Mouse (Mus musculus): ENCODE results near the gene Hmgcr. TPM values are rescaled to one million over a fixed set of nuclear protein-coding genes. Genes with fewer than 3 reads are reported as not detected.
"Not testable (repeated sequence)": the region's sequence is repeated elsewhere in the genome, so short reads cannot be mapped to it uniquely, and the experiment has no call there.

Hmgcr gene
- polyA plus RNA-seq, 1 experiment from 2014 or later: 73.7 TPM

DNA sequence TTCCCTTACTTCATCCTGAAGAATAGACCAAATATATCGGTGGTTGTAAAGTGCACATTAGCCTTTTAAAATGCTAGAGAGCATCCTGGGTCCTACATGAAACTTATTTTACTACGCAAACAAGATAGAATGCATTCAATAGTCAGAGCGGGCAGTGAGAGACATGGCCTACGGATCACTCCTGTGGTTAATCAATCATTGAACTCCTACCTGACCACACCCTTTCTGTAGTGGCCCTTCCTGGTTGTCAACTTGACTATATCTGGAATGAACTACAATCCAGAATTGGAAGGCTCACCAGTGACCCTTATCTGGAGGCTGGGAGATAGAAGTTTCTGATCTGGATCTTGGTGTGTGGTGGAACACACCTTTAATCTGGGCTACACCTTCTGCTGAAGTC, 7.6 kb downstream of the Hmgcr start:
- H3K4me1 ChIP-seq: peaks cover 12% of the 10 kb centered on the region
- ATAC-seq (ENCODE audit: insufficient number of reproducible peaks, insufficient read depth, low FRiP score, low TSS enrichment, low read depth); H3K27ac ChIP-seq; H3K27me3 ChIP-seq; H3K4me2 ChIP-seq; H3K9ac ChIP-seq; H3K9me3 ChIP-seq; H3K4me3 ChIP-seq: not testable (repeated sequence)
- peaks cover 76% of the 10 kb centered on the region for H3K36me3 ChIP-seq
- 97% methylated on average over 4 of the region's 4 CpGs for whole genome bisulfite sequencing

DNA sequence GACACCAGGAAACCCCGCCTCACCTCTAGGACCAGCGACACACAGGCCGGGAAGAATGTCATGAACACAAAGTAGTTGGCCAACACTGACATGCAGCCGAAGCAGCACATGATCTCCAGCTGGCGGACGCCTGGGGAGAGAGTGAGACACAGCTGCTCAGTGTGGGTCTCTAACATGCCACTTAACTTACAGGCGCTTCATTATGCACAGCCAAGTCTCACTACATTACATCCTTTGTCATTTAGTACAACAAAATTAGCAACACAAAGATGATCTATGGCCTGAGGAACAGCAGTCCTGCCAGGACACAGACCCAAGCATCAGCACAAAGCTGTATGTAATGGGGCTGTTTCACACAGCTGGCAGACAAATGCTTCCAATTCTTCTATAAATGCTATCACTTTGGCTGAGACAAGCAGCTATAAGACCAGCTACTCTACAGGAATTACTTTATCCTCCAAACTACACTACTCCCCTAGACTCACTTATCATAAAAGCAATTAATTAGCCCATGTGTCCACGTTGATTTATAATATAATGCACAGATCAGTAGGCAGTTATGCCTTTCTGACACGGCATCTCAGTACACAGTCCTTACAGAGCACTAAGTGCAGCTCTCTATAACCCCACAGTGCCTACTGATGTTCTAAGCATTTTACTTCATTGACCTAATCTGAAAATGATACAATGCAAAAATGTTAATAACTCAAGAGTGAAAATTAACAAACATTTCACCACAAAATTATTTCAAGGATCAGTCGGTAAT, 10.5 kb downstream of the Hmgcr start:
- peaks cover 96% of the 10 kb centered on the region for H3K36me3 ChIP-seq
- no peaks in the 10 kb centered on the region for H3K9me3 ChIP-seq
- no peak overlapping the region for H3K9ac ChIP-seq
- H3K4me1 ChIP-seq: no peaks in the 10 kb centered on the region
- H3K4me3 ChIP-seq: no peak overlapping the region
- no peak for ATAC-seq (ENCODE audit: insufficient number of reproducible peaks, insufficient read depth, low FRiP score, low TSS enrichment, low read depth)
- no peak overlapping the region for H3K27ac ChIP-seq
- no peaks in the 10 kb centered on the region for H3K27me3 ChIP-seq
- WGBS: 81% methylated on average over 10 of the region's 10 CpGs
- no peak overlapping the region for H3K4me2 ChIP-seq

DNA sequence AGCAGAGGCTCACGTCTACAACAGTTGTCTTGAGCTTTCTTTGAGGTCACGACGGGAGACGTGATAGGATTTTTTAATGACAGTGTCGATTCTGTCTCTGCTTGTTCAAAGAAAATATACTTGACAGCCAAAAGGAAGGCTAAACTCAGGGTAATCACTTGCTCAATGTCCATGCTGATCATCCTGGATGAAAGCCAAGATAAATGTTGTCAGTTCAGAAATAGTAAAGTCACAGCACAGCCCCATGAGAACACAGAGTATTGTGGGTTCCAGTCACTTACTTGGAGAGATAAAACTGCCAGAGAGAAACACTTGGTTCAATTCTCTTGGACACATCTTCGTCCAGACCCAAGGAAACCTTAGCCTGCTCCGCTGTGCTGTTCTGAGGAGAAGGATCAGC, 11.8 kb downstream of the Hmgcr start:
- Histone ChIP-seq H3K9me3 (no peaks in the 10 kb centered on the region), H3K36me3 (peaks cover 96% of the 10 kb centered on the region), H3K27me3 (no peaks in the 10 kb centered on the region), H3K9ac (no peak overlapping the region), H3K27ac (no peak overlapping the region), H3K4me2 (no peak overlapping the region), H3K4me3 (no peak overlapping the region), H3K4me1 (no peaks in the 10 kb centered on the region)
- no peak for ATAC-seq (ENCODE audit: insufficient number of reproducible peaks, insufficient read depth, low FRiP score, low TSS enrichment, low read depth)
- WGBS: 92% methylated on average over 7 of the region's 7 CpGs

DNA sequence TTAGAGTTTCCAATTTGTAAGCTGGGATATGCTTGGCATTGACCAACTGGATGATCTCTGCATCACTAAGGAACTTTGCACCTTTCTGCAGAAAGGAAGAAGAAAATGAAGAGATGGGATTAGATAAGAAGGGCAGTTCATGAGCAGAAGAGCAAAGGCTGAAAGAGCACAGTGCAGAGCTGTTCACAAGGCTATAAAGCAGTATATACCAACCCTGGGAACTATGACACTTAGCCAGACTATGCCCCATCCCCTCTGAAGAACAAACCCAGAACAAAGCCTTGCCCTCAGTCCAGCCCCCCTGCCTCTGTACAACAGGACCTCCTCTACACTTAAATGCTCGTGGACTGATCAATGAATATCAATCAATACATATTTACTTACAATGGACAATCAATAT, 14.1 kb downstream of the Hmgcr start:
- Histone ChIP-seq H3K36me3 (peaks cover 94% of the 10 kb centered on the region), H3K27ac (no peak overlapping the region)
- ATAC-seq (ENCODE audit: insufficient number of reproducible peaks, insufficient read depth, low FRiP score, low TSS enrichment, low read depth): no peak

DNA sequence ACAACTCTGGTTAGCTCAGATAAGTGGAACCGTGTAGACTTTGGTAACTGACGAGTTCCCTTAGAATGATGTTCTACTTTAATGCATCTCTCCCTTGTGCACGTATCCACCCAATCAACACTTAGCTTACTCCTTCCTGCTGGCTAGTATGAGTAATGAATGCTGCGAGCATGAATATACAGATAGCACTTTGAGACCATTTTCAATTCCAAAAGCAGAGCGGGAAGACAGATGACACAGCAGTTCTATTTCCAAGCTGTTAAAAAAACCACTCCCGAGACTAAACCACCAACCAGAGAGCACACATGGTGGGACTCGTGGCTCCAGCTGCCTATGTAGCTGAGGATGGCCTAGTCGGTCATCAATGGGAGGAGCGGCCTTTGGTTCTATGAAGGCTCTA, 17.7 kb downstream of the Hmgcr start:
- no peaks in the 10 kb centered on the region for H3K9me3 ChIP-seq
- H3K4me3 ChIP-seq: no peak overlapping the region
- no peak overlapping the region for H3K4me2 ChIP-seq
- WGBS: 92% methylated on average over 9 of the region's 9 CpGs
- H3K4me1 ChIP-seq: no peaks in the 10 kb centered on the region
- no peak overlapping the region for H3K9ac ChIP-seq
- H3K27me3 ChIP-seq: no peaks in the 10 kb centered on the region
- H3K27ac ChIP-seq: no peak overlapping the region
- H3K36me3 ChIP-seq: peaks cover 88% of the 10 kb centered on the region
- no peak for ATAC-seq (ENCODE audit: insufficient number of reproducible peaks, insufficient read depth, low FRiP score, low TSS enrichment, low read depth)

More for the DNA sequence above, 14.1 kb downstream of the Hmgcr start:
- Histone ChIP-seq H3K4me3 (no peak overlapping the region), H3K9me3 (no peaks in the 10 kb centered on the region), H3K27me3 (no peaks in the 10 kb centered on the region), H3K4me2 (no peak overlapping the region), H3K9ac (no peak overlapping the region), H3K4me1 (no peaks in the 10 kb centered on the region)
- WGBS: 92% methylated on average over 1 of the region's 1 CpGs

DNA sequence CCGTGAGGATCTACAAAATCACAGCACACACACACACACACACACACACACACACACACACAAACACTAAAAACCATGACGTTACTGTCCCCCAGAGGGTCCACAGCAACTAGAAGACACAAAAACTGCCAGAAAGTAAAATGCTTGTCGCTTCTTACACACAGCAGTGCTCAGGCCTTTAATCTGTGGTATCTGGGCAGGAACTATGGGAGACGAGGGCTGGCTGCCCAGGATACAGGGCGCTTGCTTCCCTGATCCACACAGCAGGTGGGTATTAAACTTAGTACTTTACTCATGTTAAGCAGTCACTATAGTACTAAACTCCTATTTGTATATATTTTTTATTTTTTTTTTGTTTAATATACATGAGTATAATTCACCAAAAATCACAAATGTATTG, 24.9 kb downstream of the Hmgcr start:
- ATAC-seq (ENCODE audit: insufficient number of reproducible peaks, insufficient read depth, low FRiP score, low TSS enrichment, low read depth): no peak

DNA sequence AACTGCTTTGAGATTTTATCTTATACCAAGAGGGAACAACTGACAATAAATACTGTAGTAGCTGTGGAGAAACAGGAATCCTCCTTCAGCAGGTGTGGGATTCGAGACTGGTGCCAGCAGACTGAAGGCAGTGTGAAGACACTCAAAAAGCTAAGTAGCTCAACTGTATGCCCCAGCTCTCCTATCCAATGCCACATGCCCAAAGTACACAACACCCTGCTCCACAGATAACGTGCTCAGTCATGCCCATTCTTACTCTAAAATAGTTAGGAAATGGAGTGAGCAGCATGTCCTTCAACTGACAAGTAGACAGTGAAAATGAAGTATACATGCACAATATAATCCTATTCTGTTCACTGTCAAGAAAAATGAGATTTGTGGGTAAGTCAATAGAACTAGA, 26.6 kb downstream of the Hmgcr start:
- H3K9ac ChIP-seq: no peak overlapping the region
- no peaks in the 10 kb centered on the region for H3K27me3 ChIP-seq
- no peak for ATAC-seq (ENCODE audit: insufficient number of reproducible peaks, insufficient read depth, low FRiP score, low TSS enrichment, low read depth)
- H3K4me2 ChIP-seq: no peak overlapping the region
- no peak overlapping the region for H3K27ac ChIP-seq
- H3K4me3 ChIP-seq: no peak overlapping the region
- peaks cover 11% of the 10 kb centered on the region for H3K36me3 ChIP-seq
- no peaks in the 10 kb centered on the region for H3K9me3 ChIP-seq
- WGBS: 76% methylated on average over 2 of the region's 2 CpGs
- H3K4me1 ChIP-seq: 0 out of 2 replicates have a peak, but pooled peaks cover 3% of the 10 kb centered on the region

More for the DNA sequence above, 24.9 kb downstream of the Hmgcr start:
- Histone ChIP-seq H3K9ac (no peak overlapping the region), H3K36me3 (peaks cover 22% of the 10 kb centered on the region), H3K9me3 (no peaks in the 10 kb centered on the region), H3K4me1 (0 out of 2 replicates have a peak, but pooled peaks cover 3% of the 10 kb centered on the region), H3K4me2 (no peak overlapping the region), H3K27me3 (no peaks in the 10 kb centered on the region), H3K4me3 (no peak overlapping the region), H3K27ac (no peak overlapping the region)
- WGBS: 62% methylated on average over 5 of the region's 5 CpGs

DNA sequence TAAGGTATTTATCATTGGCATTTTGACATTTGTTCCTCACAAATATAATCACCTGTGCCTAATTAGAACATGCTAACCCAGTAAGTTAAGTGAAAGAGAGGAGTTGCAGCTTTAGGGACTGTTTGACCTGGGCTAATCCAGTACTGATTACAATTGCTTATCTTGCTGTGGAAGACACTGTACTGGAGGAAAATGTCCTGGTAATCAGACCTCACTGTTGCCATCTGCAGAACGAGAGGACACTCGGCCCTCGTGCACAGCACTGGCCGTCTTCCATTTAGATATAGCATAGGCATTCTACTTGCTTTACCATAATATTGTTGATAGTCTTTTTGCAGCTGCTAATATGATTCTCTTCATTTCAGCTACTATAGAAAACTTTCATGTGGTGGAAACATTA, 40.3 kb downstream of the Hmgcr start:
- WGBS: 93% methylated on average over 4 of the region's 4 CpGs
- Histone ChIP-seq H3K27ac (no peak overlapping the region), H3K4me3 (no peak overlapping the region), H3K36me3 (peaks cover 46% of the 10 kb centered on the region), H3K9ac (no peak overlapping the region), H3K9me3 (no peaks in the 10 kb centered on the region), H3K27me3 (no peaks in the 10 kb centered on the region), H3K4me1 (no peaks in the 10 kb centered on the region), H3K4me2 (no peak overlapping the region)
- no peak for ATAC-seq (ENCODE audit: insufficient number of reproducible peaks, insufficient read depth, low FRiP score, low TSS enrichment, low read depth)

DNA sequence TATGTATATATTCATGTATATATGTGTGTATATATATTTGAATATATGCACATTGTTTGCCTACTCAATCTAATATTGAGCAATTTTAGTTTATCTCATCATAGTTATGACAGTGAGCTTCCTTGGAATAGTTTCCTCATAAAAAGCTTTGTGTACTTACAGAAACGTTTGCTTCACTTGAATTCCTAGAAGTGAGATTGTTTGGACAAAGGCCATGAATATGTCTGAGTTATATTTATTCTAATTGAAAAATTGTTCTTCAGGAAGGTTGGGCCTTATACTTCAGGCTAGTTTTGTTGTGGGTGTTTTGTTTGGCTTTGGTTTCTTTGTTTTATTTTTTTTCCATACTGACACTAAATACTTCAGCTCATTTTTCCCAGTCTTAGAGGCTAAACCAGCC, 49.8 kb downstream of the Hmgcr start:
- 42% methylated on average over 1 of the region's 1 CpGs for WGBS
- Histone ChIP-seq H3K4me3 (no peak overlapping the region), H3K27me3 (no peaks in the 10 kb centered on the region), H3K9ac (no peak overlapping the region), H3K36me3 (peaks cover 19% of the 10 kb centered on the region), H3K4me1 (no peaks in the 10 kb centered on the region), H3K9me3 (no peaks in the 10 kb centered on the region), H3K4me2 (no peak overlapping the region), H3K27ac (no peak overlapping the region)
- no peak for ATAC-seq (ENCODE audit: insufficient number of reproducible peaks, insufficient read depth, low FRiP score, low TSS enrichment, low read depth)

DNA sequence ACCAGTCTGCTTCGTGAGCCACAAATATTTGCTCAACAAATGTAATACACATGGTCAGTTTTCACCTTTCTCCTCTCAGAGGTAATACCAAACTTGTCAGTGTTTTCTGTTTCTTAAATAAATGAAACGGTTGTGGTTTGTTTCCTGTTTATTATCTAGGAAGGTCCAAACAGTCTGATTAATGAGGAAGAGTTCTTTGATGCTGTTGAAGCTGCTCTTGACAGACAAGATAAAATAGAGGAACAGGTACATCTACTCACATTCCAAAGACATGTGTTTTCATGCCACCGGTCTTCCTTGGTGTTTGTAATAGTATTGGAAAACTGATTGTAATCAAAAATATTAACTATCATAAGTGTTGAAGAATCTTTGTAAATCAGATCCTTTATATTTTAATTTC, 56.1 kb downstream of the Hmgcr start:
- H3K27ac ChIP-seq: no peak overlapping the region
- no peak overlapping the region for H3K4me2 ChIP-seq
- 89% methylated on average over 3 of the region's 3 CpGs for WGBS
- no peak overlapping the region for H3K4me3 ChIP-seq
- H3K36me3 ChIP-seq: peaks cover 17% of the 10 kb centered on the region
- H3K9me3 ChIP-seq: no peaks in the 10 kb centered on the region
- no peak overlapping the region for H3K9ac ChIP-seq
- H3K27me3 ChIP-seq: no peaks in the 10 kb centered on the region
- ATAC-seq (ENCODE audit: insufficient number of reproducible peaks, insufficient read depth, low FRiP score, low TSS enrichment, low read depth): no peak
- H3K4me1 ChIP-seq: no peaks in the 10 kb centered on the region

DNA sequence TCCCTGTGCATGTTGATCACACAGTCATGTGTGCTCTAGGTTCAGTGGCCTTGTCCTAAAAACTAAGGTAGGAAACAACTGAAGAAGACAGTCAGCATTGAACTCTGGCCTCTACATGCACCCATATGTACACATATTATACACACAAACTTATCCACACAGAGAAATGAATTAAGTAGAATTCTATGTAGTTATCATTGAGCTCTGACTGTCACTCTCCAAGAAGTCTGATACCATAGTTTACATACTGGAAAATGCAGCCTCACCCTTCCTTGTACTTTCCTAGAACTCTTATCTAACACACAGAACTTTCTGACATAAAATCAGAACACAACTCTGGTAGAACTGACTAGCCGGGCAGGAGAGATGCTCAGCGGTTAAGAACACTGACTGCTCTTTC, 66.5 kb downstream of the Hmgcr start:
- ATAC-seq (ENCODE audit: insufficient number of reproducible peaks, insufficient read depth, low FRiP score, low TSS enrichment, low read depth): no peak
- H3K27me3 ChIP-seq: no peaks in the 10 kb centered on the region
- WGBS: 94% methylated on average over 2 of the region's 2 CpGs
- H3K27ac ChIP-seq: no peak overlapping the region
- H3K9me3 ChIP-seq: no peaks in the 10 kb centered on the region
- H3K36me3 ChIP-seq: peaks cover 27% of the 10 kb centered on the region
- no peak overlapping the region for H3K4me3 ChIP-seq
- H3K4me2 ChIP-seq: no peak overlapping the region
- H3K4me1 ChIP-seq: no peaks in the 10 kb centered on the region
- no peak overlapping the region for H3K9ac ChIP-seq

DNA sequence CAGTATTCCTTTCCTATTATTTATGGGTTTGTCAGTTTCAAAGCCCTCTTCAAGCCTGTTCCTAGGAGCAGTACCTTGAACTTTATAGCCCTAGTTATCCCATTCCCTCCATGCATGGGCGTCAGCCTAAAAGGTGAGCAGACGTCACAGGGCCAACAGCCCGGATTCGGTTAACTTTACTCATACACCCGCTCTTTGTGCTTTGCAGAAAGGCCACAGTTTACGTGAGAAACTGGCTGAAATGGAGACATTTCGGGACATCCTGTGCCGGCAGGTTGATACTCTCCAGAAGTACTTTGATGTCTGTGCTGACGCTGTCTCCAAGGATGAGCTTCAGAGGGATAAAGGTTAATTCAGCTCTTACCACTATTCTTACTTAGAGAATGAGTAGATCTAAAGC, 71.6 kb downstream of the Hmgcr start:
- ATAC-seq (ENCODE audit: insufficient number of reproducible peaks, insufficient read depth, low FRiP score, low TSS enrichment, low read depth): no peak
- Histone ChIP-seq H3K9me3 (no peaks in the 10 kb centered on the region), H3K27me3 (no peaks in the 10 kb centered on the region), H3K27ac (no peak overlapping the region), H3K4me2 (no peak overlapping the region), H3K36me3 (peaks cover 17% of the 10 kb centered on the region), H3K9ac (no peak overlapping the region), H3K4me1 (0 out of 2 replicates have a peak, but pooled peaks cover 3% of the 10 kb centered on the region), H3K4me3 (no peak overlapping the region)
- 94% methylated on average over 9 of the region's 9 CpGs for WGBS

All from embryonic facial prominence, embryonic 13.5 days (tissue).